Mouse (Mus musculus): ENCODE results near the gene Mrpl4.

DNA sequence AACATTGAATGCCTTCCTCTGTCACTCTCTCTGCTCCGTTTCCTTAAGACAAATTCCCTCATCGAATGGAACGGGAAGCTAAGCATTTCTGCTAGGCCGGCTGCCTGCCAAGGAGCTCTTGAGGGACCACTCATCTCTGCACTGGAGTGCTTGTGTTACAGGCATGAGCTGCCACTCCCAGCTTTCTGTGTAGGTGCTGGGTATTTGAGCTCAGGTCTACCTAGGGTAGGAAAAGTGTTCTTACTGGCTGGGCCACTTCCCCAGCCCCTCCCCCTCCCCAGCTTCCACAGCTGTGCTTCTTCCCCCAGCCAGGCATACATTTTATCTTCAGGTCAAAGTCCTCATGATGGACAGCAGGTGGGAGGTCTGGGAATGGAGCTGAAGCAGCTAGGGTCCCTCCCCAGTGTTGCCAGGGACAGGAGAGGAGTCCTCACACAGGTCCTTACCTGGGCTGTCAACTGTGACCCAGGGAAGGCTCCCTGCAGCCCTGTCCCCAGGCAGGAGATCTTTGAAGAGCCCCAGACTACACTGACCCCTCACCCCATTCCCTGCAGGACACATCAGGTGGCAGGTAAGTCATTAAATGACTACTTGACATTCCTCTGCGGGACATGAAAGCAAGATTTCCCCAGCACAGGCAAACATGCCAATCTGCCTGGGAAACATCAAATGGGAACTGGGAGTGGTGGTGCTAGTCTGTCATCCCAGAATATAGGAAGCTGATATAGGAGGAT, 9.2 kb upstream of the Mrpl4 start:
- TF ChIP-seq CTCF (IDR thresholded peaks at IDR 0.05; ENCODE audit: extremely low read depth, insufficient read depth, low read length) = no peak
- no peak for TF ChIP-seq POLR2A (IDR thresholded peaks at IDR 0.05; ENCODE audit: extremely low read depth, insufficient read depth, low read length)

Measured in cortical plate, adult 2 months (tissue).